Mouse (Mus musculus) testis, postnatal 10 days (tissue): ENCODE data around the gene Mcur1.

ENCODE experiments used
- DNase-seq: peaks from one replicate; pipeline ENCODE4 v3.0.0; 2021; ENCODE audit warnings: low spot score

The Mcur1 gene

DNA sequence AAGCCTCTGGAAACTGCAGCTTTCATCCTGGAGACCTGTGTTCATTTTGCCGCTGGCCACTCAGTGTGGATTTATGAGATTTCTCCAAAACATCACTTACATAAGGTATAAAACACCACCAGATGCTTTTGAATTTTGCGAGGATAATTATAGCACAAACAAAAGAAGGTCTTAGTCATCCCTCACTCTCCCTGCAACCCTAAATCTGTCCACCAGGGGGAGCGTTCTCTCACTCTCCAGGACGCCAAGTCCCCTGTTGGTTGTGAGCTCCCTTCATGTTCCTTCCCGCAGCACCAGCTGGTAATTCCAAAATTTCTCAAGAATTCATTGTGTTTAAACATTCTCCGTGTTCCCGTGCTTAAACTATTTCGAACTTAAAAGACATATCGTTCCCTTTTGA is 5.4 kb upstream of the Mcur1 start:
- peak; percentile 92 for DNase-seq

DNA sequence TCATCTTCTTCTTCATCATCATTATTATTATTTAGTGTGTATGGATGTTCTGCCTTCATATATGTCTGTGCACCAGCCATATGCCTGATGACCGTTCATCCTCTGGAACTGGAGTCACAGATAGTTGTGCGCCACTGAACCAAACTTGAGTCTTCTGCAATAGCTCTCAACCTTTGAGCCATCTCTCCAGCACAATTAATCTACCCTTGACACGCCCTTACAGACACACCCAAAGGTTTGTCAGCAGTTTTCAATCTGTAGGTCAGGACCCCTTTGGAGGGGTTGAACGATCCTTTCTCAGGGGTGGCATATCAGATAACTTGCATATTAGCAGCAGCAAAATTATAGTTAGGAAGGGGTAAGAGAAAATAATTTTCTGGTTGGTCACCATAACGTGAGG is 4.7 kb upstream of the Mcur1 start:
- DNase-seq: no peak

DNA sequence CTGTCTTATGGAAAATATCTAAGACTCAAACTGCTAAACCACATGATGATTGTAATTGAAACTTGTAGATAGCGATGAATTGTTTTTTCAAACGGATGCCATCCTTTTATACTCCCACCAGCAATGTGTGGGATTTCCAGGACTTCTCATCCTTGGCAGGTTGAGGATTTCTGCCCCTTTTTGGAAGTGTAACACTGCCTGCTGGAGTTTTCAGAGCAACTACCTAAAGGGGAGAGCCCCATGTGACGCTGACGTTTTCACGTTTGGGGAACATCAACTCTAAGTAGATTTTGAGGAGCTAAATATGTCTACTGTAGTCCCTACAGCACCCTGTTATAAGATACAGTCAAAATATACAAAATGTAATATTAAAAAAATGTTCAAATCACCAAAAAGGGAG is 2.7 kb upstream of the Mcur1 start:
- no peak for DNase-seq

DNA sequence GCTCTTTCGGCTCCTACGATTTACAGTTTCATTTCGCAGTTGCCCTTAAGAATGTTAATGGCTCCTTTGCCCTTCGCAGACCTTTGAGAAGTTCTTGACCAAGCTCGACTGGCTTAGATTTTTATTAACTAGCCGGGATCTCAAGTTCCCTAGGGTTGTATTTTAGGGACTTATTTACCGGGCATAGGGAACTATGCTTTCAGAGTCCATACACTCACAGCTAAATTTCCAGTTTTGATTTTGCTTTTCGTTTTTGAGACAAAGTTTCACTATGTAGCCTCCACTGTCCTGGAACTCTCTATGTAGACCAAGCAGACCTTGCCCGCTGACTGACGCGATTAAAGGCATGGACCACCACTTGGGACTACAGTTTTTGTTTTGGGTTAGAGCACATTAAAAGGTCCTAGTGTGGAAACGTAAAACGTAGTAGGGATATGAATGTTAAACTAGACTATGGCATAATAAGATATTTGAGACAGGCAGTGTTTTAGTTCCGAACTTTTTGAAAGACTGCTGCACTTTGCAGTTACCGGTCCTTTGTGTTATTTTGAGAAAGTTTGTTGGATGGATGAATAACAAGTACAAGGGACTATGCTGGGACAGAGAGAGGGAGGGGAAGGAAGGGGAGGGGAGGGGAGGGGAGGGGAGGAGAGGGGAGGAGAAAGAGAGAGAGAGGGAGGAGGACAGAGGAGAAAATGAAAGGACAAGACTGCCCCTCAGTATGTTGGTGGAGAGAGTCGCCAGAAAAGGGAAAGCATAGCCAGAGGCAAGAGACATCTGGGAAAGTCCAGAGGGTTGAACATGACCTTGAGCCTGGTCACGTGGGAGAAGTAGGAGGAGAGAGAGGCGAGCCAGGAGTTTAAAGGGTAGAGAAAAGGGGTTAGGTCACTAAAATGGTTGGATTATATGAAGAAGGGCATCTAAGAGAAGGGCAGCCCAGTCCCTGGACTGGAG is 744 bp upstream of the Mcur1 start:
- DNase-seq: peak; percentile 73

DNA sequence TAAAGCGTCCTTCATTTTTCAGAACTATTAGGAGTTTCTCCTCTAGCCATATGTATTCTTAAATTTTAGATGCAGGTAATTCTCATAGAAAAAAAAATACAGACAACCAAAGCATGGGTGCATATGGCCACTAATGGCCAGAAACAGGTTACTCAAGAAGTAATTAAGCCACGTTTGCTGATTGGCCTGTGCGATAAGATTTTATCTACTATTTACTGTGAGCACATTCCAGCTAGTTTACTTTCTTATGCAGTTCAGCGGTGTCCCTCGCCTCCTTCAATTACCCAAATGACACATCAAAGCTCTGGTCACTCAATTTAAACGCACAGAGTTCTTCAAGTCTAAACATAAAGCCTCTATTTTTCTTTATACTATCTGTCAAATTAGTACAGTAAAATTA is 1.0 kb downstream of the Mcur1 start:
- no peak for DNase-seq

DNA sequence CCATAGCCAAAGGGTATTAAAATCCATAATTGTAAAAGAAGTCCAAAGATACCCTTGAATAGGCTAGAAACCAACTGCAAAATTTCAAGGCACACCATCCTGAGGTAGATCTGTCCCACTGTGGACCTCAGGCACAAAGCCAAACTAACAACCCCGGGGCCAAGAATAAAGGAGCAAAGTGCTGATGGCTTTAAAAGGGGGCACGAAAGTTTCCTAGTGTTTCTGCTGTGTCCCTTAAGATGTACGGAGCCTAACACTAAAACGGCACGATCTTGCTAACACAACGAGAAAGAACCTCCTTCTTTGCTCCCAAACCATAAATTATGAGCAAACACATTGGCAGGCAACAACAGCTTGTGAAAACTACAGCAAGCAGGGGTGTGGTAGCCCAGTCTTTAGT is 1.6 kb downstream of the Mcur1 start:
- DNase-seq: no peak

DNA sequence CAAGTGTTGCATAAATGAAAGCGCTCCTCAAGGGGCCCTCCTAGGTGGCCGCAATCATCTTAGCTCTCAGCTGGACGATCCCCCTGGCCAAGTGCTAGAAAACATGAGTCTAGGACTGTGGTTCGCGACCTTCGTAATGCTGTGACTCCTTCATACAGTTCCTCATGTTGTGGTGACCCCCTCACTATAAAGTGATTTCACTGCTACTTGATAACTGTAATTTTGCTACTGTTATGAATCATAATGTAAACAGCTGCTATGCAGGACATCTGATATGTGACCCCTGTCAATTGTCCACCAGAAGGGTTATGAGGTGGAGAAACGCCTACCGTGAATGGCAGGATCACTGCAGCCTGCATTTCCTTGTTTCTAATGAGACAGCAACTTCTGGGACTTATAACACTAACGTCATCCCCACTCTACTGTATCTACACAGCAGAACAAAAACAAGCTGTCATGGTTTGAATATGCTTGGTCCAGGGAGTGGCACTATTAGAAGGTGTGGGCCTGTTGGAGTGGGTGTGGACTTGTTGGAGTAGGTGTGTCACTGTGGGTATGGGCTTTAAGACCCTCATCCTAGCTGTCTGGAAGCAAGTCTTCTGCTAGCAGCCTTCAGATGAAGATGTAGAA is 3.0 kb downstream of the Mcur1 start:
- DNase-seq: no peak

DNA sequence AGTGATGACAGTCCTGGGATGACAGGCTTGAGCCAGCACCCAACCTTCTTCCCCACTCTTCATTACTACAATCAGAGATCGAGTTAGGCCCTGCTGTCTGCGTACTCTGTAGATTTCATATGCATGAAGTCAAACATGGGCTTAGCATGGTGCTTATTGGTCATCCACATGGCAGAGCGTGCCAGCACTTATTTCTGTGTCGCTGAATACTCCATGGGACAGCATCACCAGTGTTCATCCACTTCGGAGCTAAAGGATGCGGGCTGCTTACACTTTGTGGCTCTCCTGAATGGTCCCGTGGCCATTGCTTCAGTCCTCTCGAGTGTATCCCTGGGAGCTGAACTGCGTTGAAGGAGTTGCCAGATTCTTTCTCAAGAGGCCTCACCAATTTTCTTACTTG is 4.7 kb downstream of the Mcur1 start:
- DNase-seq: no peak

DNA sequence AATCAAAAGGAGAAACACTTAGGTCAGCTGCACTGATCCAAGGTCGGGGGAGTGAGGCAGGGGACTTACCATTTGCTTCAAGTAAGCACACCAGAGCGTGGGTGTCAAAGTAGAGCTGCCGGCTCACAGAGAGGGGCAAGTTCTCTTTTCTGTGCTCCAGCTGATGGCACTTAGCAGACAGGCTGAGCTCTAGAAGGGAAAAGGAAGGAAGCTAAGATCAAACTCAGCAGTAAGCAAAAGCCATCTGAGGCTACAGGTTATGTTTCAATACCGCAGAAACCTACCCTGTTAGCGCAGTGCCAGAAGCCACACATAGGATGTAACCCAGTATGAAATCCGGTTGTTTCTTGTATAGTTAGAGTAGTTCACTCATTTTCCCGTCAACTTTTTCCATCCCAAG is 5.2 kb downstream of the Mcur1 start:
- no peak for DNase-seq

DNA sequence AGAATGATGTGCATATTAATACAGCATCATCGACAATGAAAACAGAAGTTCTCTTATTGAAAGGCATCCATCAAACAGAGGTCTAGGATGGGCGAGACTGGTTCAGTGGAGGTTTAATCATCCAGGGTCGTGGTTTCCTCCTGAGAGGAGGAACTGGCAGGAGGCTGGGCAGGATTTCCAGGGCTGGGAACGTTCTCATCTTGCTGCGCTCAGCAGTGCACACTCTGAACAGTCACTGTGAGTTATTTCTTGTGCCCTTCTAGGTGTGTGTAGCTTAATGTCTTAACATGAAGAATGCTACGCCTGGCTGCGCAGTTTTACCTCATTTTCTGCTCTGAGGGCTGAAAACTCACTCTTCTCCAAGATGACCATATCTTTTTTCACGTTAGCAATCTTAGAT is 9.3 kb downstream of the Mcur1 start:
- no peak for DNase-seq

DNA sequence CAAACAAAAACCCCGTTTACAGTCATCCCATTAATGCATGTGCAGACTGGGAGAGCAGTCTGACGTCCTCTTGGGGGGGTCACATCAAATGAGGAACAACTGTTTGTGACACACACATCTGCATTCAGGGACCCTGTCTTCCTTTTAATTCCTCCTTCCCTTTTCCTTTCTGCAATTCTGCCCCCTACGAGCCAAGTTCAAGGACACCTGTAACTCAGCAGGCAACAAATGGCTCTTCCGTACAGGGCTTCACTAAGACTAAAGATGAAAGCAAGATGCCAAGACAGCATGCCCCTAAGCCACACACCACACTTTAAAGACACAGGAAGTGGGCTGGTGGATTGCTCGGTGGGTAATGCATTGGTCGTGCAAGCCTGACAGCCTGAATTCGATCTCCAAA is 10.1 kb downstream of the Mcur1 start:
- DNase-seq: no peak

DNA sequence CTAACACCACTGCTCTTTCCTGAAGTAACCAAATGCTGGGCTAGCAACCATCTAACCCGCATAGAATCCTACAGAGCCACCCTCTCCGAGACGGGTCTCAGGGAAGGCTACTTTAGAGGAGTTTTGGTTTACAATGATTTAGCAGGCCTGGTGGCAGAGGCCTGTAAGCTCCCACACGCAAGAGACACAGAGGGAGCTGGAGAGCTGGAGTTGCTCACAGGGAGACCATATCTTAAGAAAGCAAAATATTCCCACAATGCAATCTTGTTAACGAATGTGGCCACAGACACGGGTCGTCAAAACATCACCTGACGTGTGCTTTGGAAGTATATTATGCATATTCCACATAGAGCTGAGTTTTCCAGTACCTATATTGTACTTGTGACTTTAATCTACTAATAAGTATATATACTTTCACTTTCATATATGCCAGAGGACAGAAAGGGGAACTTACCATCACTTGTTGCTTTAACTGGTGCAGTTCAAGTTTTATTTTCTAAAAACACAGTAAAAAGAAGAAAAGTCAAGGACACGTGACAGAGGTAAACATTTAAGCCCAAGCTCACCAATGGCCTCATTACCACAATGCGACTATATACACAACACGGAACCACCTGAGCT is 10.8 kb downstream of the Mcur1 start:
- DNase-seq: no peak

DNA sequence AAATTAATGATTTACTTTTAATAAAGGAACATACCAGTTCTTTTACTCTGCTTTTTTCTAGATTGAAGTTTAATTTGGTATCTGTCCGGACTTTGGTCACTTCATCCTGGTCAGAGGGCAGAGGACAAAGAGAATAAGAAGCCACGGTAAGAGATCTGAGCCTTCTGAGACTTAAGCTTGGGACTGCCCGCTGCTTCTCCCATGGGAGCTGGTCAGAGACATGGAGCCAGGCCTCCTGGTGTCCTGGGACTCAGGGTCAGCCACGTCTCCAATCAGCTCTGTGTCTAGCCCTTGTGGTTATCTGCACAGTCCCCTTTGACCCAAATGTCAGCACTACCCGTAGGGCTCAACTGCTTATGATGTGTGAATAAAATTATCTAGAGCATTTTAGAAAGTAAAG is 11.4 kb downstream of the Mcur1 start:
- no peak for DNase-seq

DNA sequence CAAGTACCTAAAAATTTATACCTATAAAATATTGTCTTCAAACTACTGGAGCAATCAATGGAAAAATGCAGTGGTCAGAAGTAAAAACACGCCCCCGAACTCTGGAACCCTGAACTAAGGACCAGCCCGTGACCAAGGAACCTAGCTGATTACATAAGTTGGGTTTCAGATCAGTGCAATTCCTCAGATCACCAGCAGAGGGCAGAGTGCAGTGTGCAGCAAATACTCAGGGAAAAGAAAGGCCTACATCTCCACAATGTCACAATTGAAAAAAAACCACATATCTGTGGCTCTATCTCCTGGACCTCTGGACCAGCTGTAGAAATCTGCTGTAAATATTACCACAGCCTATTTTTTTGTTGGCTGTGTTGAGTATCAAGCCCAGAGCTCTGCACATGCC is 13.1 kb downstream of the Mcur1 start:
- peak; percentile 86 for DNase-seq

DNA sequence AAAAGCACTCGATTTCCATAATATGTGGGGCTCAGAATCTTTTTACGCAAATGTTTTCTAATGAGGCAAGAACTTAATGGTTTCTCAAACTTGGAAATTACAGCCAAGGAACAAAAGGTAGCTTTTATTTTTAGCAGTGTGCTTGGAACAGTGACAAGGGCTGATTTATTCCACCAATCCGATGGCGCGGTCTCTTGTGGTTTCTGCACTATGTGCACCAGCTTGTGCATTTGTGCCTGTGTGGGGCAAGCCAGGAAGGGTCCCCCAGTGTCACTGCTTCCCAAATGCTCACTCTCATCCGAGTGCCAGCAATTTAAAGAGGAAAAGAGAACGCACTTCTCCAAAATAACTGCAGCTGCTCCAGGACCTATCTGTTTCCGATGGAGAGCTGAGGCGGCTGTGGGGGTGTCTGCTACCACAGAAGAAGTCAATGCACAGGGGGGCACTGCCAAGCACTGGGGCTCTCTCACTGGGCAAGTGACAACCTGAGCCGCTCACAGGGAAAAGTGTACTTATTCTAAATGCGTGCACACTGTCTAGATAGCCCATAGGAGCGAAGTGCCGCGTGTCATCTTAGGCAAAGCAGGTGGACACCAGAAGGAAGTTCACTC is 19.7 kb downstream of the Mcur1 start:
- DNase-seq: no peak

DNA sequence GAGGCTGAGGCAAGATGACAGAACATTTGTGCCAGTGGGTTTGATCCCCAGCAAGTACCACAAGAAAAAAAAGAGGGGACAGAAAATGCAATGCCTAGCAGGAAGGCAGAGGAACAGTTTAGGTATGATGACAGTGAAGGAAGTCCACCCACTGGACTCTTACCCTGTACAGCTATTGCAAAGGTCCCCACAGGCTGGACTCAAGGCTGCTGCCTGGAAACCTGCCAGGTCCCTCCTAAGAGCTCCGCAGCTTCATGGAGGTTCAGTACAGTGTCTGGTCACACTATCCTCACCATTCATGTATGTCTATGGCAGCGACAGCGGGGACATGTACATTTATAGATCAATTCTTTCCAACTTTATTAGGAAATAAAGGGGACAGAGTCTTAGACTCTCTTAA is 20.6 kb downstream of the Mcur1 start:
- no peak for DNase-seq

DNA sequence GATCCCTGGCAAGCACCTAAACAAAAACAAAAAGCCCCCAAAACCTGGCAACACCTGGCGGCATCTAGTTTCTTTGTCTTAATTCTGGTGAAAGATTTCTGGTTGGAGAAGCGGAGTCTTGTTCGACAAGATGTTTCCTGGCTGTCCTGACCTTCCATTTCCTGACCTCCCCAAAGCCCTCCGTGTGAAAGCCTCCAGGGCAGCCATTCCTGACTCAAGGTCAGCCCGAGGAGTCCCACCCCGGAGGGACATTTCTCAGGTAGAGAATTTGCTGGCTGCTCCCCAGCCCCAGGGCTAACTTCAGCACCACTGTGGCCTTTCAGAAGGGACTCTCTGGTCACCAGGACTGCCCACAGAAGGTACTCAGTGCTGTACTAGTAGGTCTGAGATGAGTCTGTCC is 22.1 kb downstream of the Mcur1 start:
- no peak for DNase-seq

DNA sequence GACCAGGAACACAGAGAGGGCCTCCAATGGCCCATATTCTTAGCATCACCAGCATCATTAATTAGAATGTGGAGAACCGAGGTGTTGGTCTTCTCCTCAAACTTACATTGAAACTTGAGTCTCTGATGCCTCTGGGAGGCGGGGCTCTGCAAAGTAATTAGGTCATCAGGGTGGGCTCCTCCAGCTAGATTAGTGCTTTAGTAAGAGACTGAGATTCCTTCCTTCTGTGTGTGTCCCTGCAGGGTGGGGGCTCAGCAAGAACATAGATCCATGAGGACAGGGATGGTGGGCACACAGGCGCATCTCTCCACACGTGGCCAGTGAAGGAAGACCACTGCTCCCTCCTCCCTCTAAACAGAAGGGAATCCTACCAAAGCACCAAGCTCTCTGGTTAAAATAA is 26.0 kb downstream of the Mcur1 start:
- no peak for DNase-seq

DNA sequence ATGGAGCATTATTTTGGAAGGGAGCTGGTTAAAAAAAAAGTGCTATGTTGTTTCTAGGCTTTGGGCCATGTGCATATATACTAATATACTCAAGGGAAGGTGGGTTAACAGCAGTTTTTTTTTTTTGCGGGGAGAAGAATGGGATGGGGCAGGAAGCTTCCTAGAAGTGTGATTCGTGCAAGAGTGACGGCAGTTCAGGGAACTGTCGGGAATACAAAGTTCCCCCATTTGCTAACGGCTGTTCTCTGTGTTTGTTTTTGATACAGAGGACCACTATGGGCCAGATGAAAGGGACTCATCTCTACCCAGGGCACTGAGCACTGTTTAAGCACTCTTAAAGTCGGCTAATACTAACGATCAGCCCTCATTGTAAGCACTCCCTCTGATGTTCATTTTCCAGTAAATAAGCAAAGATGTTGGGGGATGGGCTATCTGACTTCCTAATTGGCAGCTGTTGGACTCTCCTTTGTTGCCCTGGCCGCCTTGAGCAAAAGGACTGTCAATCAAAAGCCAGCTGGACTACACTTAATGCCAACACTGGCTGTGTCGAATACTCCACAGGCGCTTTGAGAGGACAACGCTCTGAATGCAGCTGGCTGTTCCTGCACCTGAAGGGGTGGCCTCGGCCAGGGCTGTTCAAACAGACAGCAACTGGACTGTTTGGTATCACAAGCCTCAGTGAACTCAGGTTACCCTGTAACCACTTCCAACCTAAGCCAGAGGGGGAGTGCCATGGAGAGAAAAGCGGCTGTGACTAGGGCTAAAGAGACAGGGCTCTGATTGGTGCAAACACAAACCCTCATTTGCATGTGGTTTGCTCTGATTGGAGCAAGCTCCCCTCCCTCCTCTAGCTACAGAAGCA is 28.9 kb downstream of the Mcur1 start:
- peak; percentile 66 for DNase-seq

DNA sequence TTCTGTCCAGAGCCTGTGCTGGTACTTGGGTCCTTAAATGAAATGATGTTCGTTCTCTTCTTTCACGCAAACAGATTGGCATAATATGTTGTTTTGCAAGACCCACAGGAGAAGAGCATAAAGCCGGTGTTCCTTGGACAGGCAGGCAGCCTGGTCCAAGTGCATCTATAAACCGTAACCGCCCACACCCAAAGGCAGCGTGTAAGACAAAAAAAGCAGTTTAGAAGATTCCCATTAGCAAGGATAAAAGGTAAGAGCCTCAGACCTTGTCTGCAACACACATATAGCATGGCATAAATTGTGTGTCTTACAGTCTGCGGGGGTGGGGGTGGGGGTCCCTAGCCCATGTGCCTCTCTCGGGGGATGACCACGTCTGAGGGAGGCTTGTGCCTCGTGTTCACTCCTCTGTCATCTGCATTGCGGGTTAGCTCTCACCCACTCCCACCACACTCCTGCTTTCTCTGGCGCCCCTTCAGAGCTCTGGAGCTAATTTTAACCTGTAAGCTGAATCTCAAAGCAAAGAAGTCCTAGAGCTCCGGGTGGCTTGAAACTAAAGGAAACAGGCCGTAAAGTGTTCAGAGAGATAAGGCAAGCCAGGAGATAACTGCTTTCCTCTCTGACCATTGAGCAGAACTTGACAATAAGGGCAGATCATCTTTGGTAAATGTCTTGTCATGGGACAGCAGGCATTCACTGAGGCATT is 29.7 kb downstream of the Mcur1 start:
- DNase-seq: no peak

DNA sequence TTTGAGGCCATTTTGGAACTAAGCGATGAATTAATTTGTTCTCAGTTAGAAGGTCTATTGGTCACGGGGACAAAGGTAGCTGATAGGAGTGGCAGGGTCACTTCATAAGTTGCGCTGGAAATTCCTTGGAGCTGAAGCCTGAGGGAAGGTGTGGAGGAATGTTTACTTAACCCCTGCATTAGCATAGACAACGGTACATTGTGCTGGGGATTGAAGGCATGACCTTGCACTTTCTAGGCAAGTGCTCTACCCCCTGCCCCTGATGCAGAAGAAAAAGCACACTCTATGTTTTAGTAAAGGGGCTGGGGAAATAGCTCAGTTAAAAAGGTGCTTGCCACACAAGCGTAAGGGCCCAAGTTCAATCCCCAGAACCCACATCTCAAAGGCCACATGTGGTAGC is 33.7 kb downstream of the Mcur1 start:
- no peak for DNase-seq
